Mouse (Mus musculus): Measurements from ENCODE around the gene Ncoa6.
"Not testable (repeated sequence)": the region's sequence is repeated elsewhere in the genome, so short reads cannot be mapped to it uniquely, and the experiment has no call there.

Gene Ncoa6

DNA sequence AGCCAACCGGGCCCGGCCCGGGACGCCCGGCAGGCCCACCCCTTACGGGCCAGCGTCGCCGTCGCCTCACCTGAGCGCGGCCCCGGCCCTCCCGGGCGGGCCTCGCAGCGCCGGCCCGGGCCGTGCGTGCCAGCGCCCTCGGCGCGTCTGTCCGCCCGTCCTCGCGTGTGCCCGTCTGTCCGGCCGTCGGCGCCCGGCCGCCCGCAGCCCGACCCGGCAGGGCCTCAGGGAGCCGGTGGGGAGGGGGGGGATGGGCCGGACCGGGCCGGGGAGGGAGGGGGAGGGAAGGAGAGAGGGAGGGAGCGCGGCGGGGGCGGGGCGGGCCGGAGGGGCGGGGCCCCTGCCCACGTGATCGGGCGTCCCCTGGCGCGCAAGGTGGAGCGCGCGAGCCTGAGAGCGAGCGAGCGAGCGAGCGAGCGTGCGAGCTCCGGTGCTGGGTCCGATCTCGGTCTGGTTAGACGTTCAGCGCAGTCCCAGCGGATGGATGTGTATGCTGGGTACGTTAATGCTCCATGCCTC, at the start of gene Ncoa6:
TSS of gene Ncoa6 (minus strand) at position 325 of the 519 bp plus-strand sequence.
- peak; percentile 46 to 56 for DNase-seq (ENCODE audit: low spot score in 2 of 2)

DNA sequence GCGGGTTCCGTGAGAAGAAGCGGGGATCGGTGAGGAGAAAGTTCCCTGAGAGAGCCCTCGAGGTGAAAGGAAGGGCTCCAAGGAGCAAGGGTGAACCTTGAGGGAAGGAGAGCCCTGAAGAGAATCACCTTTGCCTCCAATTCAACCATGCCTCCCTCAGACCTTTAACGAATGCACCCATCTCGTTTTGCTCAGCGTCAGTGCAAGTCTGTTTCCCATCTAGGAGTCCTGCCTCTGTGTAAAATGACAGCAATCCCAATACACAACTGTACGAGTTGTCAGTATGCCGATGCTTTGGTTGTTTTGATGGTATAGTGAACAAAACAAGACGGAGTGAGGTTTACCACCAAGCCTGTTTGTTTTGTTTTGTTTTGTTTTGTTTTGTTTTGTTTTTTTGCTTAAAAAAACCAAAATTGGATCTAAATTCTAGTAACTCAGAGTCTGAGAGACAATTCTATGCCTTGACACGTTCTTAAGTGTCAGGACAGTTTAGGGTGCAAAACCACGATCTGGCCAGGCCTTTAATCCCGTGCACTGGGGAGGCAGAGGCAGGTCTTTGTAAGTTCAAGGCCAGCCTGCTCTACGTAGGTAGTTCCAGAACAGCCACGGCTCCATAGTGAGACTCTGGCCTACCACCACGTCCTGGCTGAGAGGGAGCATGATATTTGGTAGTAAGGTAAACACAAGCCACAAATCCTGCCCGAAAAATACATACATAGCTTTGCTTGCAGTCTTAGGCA, 45.0 kb upstream of the Ncoa6 start:
- DNase-seq (ENCODE audit: low spot score in 2 of 2) = no peak

DNA sequence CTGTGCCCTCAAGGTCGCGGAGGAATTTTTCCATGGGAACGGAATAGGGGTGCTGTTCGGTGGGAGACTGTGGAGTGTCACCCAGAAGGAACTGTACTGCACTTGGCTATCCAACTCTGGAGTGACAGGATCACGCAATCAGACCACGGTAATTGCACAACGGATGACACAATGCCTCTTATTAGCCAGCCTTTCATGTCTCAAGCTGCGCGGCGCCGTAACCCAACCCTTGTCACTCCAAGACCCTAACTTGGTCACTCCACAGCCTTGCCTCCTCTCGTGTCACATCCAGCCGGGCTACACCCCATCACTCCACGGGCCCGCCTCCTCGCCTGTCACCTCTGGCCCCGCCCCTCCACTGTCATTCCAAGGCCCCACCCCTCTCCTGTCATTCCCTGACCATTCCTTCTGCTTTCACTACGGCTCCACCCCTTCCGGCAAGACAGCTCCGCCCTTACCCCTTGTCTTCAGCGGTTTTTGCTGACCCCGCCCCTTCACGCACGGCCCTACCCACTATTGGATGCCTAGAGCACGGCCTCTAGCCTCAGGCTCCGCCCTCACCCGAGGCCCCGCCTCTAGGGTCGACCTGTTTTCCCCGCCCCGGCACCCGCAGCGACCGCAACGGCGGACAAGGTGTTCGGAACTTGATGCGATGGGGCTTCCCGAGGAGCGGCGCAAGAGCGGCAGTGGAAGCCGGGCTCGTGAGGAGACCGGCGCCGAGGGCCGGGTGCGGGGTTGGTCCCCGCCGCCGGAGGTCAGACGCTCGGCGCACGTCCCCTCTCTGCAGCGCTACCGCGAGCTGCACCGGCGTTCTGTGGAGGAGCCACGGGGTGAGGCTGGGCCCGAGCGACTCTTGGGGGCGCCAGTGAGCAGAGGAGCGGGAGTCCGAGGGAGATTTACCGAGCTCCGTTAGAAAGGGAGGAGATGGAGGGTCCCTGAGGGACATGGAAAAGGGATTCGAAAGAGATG, 44.0 kb upstream of the Ncoa6 start, which contains the start of the genes Acss2 and Ggt7:
TSS of gene Acss2 (plus strand) at position 494 of the 969 bp plus-strand sequence.
TSS of gene Ggt7 (minus strand) at position 783 of the 969 bp plus-strand sequence.
- DNase-seq (ENCODE audit: low spot score in 2 of 2) = peak; percentile 93 to 94

DNA sequence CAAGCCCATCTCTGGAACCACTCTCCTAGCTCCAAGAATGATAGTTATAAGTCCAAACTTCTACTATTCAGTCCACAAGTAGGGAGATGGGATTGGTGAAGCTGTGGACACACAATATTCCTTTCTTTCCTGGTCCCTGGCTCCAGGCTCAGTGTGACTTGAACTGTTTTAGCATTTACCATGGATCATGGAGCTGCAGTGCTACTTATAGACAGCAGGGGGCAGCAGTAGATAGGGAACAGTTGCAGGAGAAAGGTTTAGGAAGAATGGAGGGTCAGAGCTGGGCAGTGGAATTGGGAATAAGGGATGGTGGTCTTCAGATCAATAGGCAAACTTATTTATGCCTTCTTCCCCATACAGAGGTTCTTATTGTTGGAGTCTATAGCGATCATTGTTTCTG, 42.2 kb upstream of the Ncoa6 start:
- peak in 1 of 2 experiments; percentile 53 for DNase-seq (ENCODE audit: low spot score in 2 of 2)

DNA sequence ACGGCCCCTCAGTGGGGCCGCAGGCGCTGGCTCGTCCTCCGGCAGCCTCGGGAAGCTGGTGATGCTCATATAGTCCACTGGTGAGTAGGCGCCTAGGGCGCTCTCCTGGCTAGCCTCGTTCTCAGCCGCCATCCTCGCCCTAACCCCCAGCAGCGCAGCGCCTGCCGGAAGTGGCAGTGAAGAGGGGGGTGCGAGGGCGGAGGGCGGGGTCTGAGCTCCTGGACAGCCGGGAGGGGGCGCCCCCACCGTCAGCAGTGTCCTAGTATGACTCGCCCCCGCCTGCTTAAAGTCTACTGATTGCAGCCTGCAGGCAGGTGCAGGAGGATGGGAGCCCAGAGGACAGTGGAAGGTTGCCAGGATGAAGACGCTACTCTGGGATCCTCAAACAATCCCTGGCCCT, 41.0 kb upstream of the Ncoa6 start:
- peak; percentile 56 to 67 for DNase-seq (ENCODE audit: low spot score in 2 of 2)

DNA sequence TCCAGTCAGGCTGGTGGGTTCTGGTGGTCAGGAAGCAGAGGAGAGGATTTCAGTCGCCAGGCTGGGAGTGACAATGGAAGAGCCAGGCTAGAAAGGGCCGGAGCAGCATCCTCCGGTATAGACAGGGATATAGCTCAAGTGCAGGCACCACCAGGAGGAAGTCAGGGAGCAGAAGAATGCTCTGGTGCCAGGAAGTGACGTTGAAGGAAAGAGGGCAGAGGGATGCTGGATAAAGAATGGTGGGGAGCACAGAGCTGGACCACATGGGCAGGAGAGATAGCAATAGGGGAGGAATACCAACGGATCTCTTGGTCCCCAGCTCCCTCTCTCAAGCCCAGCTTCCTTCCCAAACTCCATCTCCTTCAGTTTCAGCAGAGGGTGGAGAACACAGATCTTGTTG, 39.8 kb upstream of the Ncoa6 start:
- DNase-seq (ENCODE audit: low spot score in 2 of 2) = no peak

DNA sequence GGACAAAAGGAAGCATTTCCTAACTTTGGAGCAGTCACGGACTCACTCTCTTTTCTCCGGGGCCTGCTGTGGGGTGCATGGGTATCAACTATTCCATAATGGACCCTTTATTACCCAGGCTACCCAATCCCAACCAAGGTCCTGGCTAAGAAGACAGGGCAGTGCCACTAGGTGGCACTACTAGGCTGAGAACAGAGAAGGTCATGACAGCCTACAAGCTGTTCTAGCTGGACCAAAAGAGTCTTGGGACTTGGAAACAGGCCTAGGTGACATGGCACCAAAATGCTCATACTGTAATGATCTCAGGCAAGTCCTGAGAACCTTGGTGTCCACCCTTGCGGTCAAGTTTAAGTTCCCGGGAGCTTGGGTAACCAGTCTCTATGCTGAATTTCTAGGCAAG, 38.8 kb upstream of the Ncoa6 start:
- DNase-seq (ENCODE audit: low spot score in 2 of 2) = peak in 1 of 2 experiments; percentile 47

DNA sequence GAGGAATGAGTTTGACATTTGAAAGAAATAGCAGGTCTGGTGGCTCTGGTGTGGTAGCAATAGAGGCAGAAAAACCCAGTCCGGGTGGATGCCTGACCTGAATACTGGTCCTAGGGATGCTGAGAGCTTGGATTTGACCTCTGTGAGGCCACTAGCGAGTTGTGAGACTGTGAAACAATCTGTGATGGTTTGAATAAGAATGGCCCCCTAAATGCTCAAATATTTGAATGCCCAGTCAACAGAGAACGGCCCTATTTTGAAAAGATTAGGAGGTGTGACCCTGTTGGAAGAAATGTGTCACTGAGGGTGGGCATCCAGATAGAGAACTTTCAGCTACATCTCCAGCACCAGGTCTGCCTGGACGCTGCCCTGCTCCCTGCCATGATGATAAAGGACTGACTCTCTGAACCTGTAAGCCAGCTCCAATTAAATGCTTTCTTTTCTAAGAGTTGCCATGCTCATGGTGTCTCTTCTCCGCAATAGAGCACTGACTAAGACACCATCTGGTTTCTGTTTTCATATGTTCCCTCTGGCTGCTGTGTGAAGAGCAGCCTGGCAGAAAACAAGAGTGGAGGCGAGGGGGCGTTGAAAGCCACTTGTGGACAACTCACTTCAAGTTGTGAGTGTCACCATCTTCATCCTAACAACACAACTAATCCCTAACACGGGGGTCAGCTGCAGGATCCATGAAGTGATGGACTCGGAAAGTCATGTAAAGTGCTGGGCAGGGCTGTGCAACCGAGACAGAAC, 34.2 kb upstream of the Ncoa6 start:
- no peak for DNase-seq (ENCODE audit: low spot score in 2 of 2)

DNA sequence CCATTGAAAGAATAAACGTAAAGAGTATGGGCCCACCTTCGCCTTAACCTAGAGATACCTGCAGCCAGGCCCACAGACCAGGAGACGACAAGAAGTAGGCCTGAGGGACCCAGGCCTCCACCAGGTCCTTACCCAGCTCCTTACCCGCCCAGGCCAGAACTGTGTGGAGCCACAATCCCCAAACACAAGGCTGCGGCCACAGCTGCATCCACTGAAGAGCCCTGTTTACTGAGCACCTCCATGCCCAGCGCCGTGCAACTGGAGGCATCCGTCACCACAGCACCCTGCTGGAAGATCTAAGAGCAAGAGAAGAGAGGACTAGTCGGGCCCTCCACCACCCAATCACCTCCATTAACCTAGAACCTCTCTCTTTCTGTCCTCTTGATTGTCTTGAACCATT, 32.1 kb upstream of the Ncoa6 start:
- DNase-seq (ENCODE audit: low spot score in 2 of 2) = no peak

DNA sequence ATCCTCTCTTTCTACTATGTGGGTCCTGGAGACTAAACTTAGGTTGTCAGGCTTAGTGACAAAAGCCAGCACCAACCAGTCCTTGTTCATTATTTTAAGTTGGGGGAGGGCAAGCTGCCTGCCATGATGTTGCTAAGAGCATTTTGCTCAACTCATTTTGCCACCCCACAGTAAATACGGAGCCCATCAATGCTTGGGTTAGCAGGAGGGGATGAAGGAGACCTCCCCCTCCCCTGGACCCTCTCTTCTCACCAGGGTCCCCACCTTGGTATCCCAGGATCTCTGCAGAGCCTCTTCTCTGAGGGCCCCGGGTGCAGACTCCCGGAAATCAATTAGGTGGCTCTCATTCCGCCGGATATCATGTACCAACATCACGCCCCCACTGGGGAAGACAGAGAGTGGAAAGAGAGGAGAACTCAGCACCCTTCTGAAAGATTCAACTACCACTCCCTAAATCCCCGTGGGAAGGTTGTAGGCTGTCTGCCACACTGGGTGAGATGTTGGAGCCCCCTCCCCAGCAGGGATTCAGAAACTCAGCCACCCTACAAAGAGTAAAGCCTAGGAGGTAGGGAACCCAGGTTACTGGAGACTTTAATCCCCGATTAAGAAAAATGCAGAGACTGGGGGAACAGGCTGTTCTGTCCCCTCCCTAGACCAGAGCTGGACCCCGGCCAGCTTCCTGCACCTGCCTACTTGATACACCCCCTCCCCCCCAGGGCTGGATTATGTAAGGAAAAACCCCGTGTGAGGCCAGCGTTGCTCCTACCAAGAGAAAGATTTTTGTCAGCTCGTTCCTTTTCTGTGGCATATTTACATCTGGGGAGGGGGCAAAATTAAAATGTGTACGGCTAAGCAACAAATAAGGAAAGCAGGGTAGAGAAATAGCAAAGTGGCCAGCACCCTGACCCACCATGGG, 31.0 kb upstream of the Ncoa6 start:
- no peak for DNase-seq (ENCODE audit: low spot score in 2 of 2)

DNA sequence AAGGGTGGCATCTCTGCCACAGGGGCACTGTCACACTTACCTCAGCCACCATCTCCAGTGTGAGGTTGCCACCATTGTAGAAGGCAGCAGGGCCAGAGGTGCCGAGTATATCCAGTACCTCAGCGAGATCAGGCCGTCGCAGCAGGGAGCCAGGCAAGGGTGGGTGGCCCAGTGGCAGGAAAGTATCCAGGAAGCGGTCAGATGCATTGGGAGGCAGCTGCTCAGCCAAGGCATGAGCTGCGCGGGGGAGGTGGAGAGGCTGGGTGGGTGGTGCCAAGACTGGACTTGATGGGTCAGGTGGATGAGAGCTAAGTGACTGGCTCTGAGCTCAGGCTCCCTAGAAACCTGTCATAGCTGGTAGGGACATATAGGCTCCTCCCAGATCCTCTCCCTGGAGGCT, 28.9 kb upstream of the Ncoa6 start:
- no peak for DNase-seq (ENCODE audit: low spot score in 2 of 2)

DNA sequence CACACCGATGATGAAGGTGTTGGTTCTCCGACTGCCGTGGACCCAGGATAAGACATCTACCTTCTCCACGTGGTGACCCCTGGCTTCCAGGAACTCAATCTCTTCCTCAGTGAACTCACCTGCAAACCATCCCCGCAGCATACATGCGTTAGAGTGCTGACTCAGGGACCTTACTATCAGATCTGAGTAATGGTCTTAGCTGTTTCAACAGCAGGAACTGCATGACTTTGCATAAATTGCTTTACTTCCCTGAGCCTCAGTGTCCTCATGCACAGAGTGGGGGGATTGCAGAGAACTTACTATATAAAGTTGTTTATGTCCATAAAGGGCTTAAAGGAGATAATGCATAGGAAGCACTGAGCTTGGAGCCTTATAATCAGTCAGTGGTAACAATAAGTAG, 17.3 kb upstream of the Ncoa6 start:
- no peak for DNase-seq (ENCODE audit: low spot score in 2 of 2)

DNA sequence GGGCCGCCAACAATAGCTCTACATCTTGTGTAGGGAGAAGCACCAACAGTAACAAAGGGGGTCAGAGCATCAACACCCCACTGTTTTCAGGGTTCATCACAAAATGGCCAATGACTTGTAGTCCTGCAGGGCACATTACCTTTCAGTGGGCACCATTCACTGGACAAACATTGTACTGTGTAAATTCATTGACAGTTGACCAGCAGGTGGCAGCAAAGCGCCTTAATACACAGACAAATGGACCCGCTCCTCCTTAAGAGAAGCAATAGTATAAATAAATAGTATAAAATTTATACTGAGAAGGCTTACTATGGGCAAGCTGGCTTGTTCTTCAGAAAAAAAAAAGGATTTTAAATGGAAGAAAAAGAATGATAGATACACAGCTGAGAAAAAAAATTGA, 8.3 kb upstream of the Ncoa6 start:
- peak; percentile 34 to 62 for DNase-seq (ENCODE audit: low spot score in 2 of 2)

DNA sequence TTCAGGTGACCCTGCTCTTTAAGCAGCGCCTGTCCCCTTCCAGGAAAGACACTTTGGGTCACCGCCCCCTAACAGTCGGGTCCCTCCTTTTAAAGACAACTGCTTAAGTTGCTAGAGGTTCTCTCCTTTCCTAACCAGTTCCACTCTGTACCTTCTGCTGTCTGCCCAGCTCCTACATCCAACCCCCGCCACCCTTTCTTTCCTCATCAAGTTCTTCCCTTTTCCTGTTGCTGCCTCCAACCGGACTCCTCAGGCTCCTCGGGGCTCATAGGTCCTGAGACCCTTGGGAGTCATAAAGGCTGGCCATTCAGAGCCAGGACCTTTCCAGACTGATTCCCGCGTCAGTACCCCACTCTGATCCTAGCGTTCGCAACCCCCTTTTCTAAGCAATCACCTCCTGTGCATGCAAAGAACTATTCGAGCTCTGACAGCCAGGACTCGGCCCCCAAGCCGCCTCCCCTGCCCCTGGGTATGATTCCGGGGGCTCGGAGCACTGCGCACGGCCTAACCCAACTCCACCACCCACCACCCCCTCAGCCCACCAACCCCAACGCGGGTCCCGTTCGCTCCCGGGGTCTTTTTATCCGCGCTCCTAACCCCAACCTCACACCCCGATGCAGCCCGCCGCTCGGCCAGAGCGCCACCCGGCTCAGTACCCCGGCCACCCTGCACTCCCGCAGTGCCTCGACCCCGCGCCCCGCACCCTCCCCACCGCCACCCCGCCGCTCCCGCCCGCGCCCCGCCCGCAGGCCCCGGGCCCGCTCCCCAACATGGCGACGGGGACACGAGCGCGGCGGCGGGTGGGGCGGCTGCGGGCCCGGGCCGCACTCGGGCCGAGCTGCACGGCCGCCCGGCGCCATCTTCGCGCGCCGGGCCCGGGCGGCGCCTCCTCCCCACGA, 774 bp downstream of the Ncoa6 start:
- peak in 1 of 2 experiments; percentile 19 for DNase-seq (ENCODE audit: low spot score in 2 of 2)

DNA sequence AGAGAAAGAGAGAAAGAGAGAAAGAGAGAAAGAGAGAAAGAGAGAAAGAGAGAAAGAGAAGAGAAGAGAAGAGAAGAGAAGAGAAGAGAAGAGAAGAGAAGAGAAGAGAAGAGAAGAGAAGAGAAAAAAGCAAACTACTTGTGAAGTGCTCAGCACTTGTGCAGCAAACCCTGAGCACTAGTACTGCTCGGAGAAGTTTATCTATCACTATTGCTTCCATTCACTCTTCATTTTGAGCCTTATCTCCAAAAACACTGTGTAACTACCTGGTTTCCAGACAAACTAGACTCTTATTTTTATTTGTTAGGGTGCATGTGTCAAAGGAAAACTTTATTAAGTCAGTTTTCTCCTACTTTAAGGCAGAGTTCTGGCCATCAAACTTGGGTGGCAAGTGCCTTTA, 6.8 kb downstream of the Ncoa6 start:
- DNase-seq (ENCODE audit: low spot score in 2 of 2) = no peak

DNA sequence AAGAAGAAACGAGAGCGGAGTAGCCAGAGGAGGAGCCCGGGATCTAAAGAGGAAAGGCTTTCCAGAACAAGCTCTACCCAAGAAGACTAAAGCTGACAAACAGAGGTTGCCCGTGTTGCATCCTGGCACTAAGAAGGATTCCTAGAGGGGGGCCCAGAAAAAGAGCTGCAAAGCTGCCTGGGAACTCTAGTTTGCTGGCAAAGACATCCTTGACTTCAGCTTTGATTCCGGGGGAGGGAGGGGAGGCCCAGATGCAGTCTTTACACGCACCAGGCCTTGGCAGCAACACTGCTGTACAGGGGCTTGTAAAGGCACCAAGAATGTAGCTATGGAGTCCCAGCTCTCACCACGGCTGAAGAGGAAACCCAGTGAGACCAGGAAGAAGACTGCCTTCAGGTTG, 20.1 kb downstream of the Ncoa6 start:
- DNase-seq (ENCODE audit: low spot score in 2 of 2) = no peak

DNA sequence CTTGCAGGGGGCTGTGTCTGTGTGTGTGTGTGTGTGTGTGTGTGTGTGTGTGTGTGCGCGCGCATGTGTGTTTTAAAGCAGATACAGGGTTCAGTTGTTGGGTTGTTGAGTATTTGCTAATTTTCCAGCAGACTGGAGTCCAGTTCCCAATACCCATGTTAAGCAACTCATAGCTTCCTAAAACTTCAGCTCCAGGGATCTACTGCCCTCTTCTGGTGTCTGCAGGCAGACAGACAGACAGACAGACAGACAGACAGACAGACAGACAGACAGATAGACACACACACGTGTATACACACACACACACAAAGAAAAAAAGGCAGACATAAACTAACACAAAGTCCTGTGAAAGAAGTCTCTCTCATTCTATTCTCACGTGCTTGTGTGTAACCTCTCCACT, 22.4 kb downstream of the Ncoa6 start:
- DNase-seq (ENCODE audit: low spot score in 2 of 2) = no peak

DNA sequence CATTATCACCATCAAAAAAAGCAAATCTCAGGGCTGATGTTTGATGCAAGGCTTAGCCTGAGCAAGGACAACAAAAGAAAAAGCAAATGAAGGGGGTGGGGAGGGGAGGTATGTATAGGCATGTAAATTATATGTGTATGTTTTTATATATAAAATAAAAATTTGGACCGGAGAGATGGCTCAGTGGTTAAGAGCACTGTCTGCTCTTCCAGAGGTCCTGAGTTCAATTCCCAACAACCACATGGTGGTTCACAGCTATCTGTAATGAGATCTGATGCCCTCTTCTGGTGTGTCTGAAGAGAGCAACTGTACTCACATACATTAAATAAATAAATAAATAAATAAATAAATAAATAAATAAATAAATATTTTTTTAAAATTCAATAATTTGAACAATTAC, 25.8 kb downstream of the Ncoa6 start:
- DNase-seq (ENCODE audit: low spot score in 2 of 2) = not testable (repeated sequence)

DNA sequence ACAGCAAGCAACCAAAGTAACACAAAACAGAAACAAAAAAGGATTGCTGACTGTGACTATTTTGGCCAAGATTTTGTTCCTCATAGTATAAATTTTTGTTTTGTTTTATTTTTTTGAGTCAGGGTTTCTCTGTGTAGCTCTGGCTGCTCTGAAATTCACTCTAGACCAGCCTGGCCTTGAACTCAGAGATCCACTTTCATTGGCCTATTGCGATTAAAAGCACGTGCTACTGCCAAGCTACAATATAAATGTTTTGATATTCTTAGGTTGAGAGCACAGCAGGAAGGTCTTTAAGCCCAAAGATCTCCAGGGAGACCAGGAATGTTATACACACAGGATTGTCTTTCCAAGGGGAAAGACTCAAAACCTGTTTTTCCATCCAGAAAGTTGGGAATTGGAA, 30.2 kb downstream of the Ncoa6 start:
- no peak for DNase-seq (ENCODE audit: low spot score in 2 of 2)

DNA sequence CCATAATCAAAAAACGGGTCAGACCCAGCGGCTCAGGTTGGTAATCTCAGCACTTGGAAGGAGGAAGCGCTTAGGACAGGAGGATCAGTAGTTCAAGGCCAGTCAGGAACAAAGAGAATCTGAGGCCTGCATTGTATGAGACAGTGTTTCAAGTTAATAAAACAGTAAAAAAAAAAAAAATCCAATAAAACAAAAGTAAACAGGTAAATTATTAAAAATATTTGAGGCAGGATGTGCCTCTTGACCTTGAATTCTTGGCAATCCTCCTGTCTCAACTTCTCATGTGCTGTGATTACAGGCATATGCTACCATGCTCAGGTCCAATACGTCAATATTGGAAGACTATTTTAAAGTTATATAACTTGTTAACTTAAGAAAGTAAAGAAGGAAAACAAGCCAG, 30.8 kb downstream of the Ncoa6 start:
- no peak for DNase-seq (ENCODE audit: low spot score in 2 of 2)

All from spleen, postnatal 14 days (tissue).